Mouse (Mus musculus): ENCODE data around the gene Foxg1.
A peak's percentile ranks its signal among the peaks of the same experiment; 100 is the strongest.

The Foxg1 gene

DNA sequence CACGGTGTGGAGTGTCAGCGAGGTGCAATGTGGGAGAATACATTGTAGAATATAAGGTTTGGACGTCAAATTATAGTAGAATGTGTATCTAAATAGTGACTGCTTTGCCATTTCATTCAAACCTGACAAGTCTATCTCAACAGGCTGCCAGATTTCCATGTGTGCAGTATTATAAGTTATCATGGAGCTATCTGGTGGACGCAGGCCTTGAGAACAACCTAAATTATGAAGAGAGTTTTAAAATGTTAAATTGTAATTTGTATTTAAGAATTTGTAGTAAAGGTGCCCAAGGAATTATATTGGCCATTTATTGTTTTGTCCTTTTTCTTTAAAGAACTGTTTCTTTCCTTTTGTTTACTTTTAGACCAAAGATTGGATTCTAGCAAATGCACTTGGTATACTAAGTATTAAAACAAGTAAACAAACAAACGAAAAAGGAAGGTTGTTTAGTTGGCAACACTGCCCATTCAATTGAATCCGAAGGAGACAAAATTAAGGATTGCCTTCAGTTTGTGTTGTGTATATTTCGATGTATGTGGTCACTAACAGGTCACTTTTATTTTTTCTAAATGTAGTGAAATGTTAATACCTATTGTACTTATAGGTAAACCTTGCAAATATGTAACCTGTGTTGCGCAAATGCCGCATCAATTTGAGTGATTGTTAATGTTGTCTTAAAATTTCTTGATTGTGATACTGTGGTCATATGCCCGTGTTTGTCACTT lies 3.8 kb downstream of the Foxg1 start:
- DNase-seq: no peak

DNA sequence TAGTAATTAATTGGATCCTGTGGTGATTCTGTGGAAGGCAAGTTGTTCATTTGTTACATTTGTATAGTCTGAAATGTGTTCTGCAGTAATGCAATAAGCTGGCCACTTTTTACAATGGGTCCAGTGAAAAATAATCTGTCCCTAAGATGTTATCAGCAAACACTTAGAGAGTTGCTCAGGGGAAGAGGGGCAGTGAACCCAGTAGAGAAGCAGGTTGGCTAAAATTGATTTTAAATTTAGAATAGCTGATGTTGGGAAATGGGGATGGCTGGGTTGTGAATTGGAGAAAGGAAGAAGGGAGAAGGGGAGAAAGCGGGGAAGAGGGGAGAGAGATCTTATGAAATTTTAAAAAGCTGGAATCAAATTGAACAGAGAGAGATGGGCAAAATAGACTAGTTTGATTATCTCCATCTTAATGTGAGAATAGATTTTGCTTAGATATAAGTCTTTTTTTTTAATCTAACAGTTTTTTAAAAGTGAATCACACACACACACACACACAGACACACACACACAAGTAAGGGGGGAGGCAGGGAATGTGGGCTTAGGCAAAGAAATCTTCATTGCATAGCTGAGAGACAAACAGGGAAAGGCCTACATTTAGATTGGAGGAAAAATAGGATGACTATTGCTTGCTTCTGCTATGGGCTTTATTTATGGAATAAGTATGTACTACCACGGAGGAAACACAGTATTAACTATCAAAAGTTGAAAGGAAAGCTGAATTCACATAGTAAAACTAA lies 5.6 kb downstream of the Foxg1 start:
- DNase-seq: no peak

DNA sequence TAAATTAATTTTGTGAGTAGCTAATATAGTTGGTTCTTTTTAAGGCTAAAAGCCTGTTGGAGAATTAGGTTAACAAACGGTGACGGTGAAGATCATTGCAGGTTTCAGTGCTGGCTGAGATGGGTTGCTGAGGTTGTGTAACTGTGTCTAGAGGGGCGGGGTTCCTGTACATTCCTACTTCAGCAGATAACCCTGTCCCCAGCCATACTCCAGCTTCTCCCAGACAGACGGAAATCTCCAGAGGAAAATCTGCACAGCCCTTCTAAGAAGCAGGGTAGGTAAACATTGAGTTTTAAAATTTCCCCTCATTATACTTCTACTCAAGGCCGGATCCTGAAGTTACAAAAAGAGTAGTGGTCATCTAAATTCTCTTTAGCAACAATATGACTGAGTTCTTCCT lies 7.2 kb downstream of the Foxg1 start:
- no peak for DNase-seq

DNA sequence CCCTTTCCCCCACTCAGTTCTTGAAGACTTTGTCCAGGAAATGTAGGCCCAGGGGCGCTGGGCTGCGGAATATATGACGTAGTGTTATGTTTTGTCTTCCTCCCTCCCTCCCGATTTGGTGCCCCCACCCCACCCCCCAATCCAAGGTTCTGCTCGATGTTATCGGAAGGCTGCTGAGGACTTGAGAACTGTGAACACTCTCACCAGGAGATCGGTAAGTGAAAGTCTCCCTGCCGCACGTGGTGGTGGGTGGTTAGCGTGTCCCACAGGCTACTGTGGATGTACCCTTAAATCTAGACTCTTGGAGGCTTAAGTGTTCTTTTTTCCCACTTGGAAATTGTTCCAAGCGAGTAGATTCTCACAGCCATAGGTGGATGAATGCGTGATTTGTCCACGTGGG lies 7.8 kb downstream of the Foxg1 start:
- no peak for DNase-seq

DNA sequence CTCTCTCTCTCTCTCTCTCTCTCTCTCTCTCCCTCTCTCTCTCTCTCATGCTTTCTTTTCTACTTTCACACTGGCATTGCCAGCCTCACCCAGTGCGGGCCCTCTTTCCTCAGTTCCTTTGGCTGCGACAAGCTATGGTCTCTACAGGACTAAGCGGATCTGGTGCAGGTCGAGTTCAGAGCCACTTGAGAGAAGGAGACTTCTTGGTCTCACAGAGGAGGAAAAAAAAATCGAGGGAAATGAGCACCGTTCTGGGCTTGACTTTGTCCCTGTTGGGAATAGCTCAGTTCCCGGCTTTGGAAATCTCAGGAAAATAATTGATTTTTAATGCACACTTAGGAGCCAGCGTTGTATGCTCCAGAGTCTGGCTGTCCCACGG lies 8.5 kb downstream of the Foxg1 start:
- no peak for DNase-seq

DNA sequence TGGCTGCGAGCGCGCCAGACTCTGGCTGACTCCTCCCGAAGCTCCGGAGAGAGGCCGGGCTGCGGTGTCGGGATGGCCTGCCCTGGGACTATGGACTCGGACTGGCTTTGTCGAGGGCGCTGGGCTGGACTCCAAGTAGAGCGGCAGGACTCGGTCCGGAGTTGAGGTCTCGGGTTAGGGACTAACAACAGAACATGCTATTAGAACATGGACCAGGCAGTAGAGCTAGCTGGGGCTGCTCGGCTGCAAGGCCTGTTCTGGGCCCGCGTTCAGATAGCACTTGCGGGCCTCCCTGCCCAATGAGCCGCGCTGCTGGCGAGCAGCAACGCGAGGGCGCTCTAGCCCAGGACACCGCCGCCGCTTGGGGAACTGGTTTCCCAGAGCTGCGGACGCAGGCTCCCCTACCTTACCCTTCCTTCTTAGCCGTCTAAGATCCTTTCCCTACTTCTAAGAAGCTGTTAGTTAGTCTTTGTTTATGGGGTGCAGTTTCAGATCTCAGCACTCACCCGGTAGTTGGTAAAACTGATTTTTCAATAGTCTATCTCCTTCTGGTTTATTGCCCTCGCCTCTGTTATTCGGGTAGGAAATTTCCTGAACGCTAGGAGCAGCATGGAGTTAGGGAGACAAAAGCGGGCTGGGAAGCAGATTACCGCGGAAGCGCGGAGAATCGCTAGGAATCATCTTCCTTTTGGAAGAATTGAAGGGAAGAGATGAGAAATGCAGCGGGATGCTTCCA lies 9.0 kb downstream of the Foxg1 start:
- peak; percentile 69 for DNase-seq

DNA sequence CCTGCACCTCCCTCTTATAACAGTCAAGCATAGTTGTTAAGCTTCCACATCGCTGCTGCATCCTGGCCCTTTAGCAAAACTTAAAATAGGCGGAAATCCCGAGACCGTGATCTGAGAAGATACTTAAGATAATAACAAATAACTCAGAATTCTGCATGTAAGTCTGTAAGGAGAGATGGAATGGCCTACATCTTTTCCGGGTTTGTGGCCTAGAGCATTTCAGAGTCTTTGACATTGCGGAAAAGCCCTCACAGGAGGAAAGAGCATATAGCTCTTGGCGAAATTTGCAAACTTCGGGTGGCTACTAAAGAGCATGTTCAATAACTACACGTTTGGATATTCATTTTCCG lies 9.6 kb downstream of the Foxg1 start:
- no peak for DNase-seq

DNA sequence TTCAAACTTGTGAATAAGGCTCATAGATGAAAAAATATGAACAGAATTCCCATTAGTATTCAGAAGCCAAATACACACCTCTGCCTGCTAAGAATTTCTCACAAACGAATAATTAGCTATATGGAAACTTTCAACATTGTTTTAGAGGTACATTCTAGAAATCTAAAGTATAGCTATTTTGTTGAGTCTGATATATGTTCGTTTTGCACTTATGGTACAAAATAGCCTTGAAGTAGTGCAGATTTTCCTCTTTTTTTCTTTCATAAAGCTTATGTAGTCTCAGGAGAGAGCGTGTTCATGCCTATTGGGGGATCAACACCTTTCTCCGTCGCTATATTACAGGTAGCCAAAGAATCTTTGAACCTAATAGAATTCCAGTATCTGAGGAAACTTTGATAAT lies 10.4 kb downstream of the Foxg1 start:
- DNase-seq: no peak

DNA sequence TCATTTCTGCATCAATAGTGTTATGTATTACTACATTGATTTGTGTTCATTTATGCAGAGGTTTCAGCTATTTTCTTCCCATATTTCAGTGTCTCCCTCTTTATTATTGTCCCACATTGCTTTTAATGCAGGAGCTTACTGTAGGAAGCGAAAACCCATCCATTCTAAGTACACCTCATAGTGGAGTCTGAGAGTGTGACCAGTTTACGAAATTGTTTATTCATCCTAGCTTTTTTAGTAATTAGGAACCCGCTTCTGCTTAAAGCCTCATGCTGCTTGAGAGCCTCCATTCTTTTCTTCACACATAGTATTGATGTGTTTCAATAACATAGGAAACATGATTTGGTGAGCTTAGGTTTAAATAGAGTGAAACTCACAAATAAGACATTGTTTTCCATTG lies 11.2 kb downstream of the Foxg1 start:
- no peak for DNase-seq

DNA sequence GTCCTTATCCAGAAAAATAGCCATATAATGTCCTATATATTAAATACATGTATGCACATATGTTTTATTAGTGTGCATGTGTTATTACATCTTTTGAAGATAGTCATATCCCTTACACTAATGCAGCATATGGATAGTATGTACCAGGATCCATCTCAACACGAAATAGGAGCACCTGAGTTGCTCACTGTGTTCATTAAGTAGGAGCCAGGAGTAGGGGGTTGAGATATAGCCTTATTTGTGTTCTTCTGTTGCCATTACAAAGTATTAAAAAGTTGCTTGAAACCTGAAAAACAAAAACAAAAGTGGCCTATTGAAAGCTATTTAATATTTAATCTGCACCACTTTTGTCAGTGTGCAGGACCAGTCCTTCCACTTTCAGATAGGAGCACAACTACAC lies 11.7 kb downstream of the Foxg1 start:
- DNase-seq: no peak

DNA sequence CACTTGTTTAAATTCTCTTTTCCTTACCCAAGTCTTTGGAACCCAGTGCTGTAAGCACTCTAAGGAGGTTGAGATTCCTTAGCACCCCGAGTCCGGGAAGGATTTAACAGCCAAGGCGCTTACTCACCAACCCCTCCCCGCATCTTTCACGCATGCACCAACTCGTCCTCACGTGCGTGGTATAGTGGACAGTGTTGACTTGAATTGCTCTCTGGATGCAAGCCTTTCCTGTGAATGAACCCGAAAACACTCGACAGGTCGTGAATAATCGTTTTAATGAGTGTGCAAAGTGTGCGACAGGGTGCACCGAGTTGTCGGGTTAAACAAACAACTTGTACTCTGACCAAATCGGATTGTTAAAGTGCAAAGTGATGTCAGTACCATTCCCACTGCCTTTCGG lies 12.4 kb downstream of the Foxg1 start:
- no peak for DNase-seq

DNA sequence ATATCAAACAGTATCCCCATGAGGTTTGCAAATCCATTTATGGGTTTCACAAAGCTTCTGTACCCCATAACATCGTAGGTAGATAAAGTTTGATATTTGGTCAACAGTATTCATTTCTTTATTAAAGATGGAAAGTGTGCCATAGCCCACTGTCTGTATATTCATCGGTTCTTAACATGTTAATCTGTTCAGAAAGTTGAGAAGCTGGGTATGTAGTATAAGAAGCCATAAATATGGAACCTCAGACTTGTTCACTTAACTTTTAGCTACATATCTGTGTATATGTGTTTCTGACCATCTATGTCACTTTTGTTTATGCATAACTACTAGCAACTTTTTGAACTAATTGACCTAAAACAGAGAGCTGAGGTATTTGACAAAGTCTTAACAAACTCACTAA lies 13.5 kb downstream of the Foxg1 start:
- DNase-seq: no peak

DNA sequence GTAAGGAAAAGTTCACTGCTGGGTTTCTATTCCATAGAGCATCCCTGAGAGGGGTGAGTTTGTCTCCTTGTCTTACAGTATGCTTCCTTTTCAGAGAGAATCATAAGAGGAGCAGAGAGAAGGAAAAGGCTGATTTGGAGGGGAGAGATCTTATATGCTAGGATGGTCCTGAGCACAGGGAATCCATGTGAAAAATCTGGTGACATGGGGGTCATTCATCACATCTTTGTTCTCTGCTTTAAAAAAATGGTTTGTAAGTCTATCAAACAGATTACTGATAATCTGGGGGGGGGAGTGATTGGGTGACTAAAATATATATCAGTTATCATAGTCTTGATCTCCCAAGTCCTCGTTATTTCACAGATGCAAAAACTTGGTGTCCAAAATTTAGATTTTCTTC lies 14.3 kb downstream of the Foxg1 start:
- DNase-seq: no peak

DNA sequence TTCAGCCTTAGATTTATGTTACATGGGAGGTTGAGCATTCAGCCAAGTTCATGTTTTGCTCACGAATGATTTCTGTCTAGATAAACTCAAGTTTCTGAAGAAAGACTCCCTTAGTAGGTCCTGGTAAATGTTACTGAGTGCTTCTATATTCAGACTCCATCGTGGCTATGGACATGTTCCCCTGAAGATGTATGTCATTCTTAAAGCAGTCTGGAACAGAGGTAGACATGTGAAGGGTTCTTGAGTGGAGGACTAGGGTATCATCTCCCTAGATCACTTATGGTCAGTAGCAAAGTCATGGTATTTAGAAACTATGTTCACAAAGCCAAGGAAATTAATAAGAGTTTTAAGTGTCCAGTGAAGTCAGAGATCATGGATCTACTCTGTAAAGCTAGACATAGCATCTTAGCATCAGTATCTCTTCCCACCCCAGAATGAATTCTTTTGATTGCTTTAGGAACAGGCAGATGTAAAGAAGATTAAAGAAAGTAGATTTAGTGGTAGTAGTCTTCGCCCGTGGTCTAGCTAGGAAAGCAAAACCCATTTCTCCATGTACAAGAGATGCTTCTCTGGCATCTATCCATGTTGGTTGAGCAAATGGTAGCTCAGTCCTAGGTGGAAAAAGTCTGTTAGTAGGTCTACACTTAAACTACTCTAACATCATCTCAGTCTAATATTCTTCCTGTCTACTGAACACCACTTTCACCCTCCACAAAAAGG lies 15.1 kb downstream of the Foxg1 start:
- no peak for DNase-seq

DNA sequence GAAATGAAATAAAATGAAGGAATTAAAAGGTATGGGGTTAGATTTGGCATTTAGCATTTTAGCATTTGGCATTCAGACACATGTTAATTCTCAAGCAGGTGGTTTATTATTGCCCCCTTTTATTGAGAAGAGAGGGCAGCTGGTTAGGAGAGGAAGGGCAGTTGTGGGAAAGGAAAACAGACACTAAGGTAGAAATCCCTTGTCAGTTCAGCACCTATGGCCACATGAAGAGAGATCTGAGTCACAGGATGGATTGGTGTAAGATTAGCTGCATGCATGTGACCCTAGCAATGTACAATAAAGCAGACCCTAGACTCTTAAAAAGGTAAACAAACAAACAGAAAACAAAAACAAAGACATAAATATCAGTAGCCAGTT lies 15.7 kb downstream of the Foxg1 start:
- no peak for DNase-seq

DNA sequence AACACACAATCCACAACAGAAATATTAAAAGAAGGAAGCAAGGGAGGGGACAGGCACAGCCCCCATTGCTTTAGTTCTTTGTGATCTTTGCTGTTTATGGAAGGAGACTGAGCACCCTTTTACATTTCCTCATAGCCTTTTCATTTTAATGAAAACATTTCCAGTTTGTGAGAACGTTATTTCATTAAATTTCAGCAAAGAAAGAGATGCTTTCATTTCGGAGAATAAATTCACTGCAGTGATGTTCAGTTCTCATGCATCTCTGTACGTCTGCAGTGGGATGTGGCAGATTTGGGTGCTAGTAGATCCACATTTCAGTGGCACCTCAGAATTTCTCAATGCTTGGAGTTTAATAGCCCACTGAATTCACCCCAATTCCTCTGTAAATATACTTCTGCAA lies 16.2 kb downstream of the Foxg1 start:
- DNase-seq: no peak

DNA sequence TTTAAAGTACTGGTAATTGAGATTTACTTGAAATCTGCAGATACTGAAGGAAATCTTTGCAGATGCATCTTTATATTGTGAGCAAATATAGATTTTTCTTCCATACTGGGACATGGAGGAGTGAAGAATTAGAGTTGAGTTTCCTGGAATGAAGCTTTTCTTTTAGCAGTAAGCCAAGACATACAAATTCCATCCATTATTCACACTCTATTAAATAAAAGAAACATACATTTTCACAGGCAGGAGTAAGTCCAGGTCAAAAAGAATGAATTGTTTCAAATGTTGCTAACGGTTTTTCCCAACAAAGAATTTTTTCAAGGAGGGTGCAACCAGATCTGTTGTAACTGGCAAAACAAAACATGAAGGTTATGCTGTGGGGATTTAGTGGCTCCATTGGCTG lies 17.2 kb downstream of the Foxg1 start:
- no peak for DNase-seq

DNA sequence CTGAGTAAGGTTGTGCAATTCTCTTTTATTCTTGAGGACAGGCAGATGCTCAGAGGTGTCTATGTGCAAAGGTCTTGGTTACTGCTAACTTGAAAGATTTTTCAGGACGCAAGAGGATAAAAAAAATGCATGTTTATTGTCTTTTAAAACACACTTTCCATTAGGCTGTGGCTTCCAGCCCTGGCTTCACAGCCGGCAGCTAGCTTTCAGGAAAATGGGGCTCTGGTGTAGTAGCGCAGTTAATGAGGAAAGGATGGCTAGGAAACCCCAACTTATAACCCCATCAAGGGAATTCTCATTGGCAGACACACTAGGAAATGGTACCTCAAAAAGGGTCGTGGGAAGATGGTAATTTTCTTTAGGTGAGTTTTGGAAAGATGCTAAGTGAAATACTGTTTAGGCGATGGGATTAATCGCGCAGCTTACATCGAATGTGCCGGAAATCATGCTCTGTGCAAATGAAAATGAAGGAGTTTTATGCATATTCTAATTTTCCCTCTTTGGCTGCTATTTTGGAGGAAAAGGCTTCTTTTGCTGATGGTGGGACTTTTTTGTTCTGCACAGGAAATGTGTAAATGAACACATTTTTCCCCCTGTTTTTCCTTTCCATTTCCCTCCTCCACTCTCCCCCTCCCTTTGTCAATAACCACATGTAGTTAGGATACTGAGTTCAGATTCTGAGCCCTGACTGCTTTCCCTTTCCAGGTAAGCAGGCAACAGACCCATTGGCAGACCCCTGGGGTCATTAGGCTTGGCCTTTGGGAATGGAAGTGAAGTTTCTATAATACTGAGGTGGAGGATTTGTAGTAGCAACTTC lies 17.8 kb downstream of the Foxg1 start:
- no peak for DNase-seq

DNA sequence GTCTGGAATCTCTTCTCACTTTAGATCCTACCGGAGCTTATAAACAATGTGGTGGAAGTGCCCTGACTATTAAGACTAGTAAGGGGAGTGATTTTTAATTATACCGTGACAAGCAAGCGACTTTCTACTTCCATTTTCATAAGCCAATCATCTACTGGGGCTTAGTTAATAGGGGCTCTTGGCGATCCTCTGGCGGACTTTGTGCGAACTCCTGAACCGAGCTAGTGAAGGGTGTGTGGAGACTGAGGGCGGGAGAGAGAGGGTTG lies 18.3 kb downstream of the Foxg1 start:
- no peak for DNase-seq

DNA sequence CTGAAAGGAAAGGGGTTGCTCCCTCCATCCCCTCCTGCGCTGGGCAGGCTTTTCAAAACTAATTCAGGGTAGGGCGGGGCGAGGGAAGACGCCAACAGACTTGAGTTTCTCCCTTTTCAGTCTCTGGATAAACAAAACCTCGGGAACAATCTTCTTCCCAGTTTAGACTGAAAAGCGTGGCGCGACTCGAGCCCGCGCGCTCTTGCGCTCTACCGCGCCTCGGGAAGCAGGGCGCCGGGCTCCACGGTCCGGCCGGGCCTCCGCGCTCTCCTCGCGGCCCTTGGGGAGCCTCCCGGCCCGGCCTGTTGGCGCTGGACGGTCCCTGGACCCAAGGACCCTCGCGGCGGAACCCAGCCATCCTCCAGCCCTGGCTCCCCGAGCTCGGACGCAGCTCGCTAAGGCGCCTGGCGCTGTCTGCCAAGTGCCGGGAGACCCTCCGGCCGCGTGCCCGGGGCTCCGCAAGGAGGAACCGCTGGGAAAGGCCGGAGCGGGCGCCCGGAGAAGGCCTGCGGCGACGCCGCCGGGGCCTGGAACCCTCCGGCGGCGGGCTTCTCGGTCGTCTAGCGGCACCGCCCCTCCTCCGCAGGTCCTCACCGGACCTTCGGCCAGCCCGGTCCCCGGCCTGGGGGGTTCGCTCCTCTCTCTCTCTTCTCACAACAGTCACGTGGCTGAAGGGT lies 18.8 kb downstream of the Foxg1 start:
- peak; percentile 68 for DNase-seq

DNA sequence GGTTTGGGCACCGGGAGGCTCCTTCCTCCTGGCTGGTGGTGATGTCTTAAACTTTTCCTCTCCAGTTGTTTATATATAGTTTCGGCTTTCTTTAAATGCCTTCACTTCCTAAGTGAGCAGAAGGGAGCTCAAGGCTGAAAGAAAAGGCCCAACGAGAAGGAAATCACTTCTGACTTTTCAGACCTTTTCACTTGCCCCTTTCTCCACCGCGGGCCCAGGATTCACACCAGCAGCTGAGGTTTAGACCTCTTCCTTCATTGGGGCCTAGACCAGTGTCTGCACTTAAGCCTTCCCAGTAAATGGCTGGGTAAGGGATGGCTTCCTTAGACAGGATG lies 19.3 kb downstream of the Foxg1 start:
- DNase-seq: no peak

DNA sequence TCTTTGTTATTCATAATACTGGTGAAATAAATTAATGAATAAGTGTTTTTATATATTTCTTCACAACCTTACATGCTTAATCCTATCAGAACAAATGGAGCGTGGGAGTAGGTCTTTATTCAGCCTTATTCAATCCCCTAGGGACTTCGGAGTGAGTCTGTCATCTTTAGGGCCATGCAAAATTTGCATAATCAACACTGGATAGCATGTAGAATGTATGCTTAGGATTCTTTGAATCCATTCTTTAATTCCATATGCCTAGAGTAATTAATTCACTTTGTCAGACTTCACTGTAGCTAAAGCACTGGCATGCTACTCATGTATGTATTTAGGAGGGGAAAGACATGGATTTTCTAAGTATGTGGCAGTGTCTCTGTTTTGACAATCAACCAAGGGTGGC lies 27.4 kb downstream of the Foxg1 start:
- no peak for DNase-seq

DNA sequence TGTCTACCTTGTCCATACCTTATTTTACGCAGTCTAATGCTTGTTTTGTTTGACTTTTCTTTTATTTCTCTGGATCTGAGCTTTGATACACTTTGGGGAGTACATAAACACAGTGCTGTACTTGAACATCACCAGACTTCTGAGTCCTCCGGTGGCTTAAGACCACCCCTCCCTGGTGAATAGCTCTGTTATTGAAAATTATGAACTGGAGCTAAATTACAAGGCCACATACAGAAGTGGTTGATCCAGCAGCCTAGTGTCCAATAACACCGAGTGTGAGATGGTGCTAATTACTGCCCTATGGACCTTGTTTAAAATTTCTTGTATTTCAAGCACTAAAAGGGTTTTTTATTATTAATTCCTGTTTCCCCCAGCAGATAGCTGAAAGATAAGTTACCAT lies 35.5 kb downstream of the Foxg1 start:
- no peak for DNase-seq
